Mouse (Mus musculus) liver, embryonic 14.5 days (tissue): ENCODE data around the gene Nhej1. TPM values are rescaled to one million over a fixed set of nuclear protein-coding genes. Genes with fewer than 3 reads are reported as not detected.

Source experiments
- ATAC-seq: fragments of 200-750 bp; cut with Nextera tagmentation; 2 replicates; pipeline ENCODE4 v1.8.0; 2017; ENCODE audit warnings: moderate number of reproducible peaks, mild to moderate bottlenecking, moderate library complexity; ENCODE audit not compliant: insufficient read depth
- DNase-seq, 3 experiments: peaks; one replicate each; pipeline ENCODE4 v3.0.0-alpha.2; 2012 to 2013; ENCODE audit warnings: low read depth in 3 of 3, low spot score in 3 of 3
- H3K27ac ChIP-seq: fragments of 300-500 bp; sonication (generic); 2 replicates; pipeline ENCODE4 v1.5.1; 2014; ENCODE audit warnings: moderate library complexity, mild to moderate bottlenecking, control low read depth, inconsistent platforms
- H3K27me3 ChIP-seq: fragments of 300-500 bp; sonication (generic); 2 replicates; pipeline ENCODE4 v1.6.1; 2014; ENCODE audit warnings: mild to moderate bottlenecking, low read length, moderate library complexity; ENCODE audit not compliant: control insufficient read depth, insufficient read depth
- H3K36me3 ChIP-seq: fragments of 300-500 bp; sonication (generic); replicated peaks from 2 replicates; pipeline ENCODE4 v1.6.1; 2014; ENCODE audit warnings: low read depth; ENCODE audit not compliant: control insufficient read depth, insufficient read depth
- H3K4me1 ChIP-seq, 2 experiments: fragments of 200-500 bp in 1 of 2; fragments of 300-500 bp in 1 of 2; sonication (generic) in 1 of 2; replicated peaks; 2 replicates each; pipeline ENCODE4 v1.6.1; 2012 to 2014; ENCODE audit warnings: antibody characterized with exemption in 1 of 2, inconsistent platforms in 1 of 2, low read length in 1 of 2; ENCODE audit not compliant: control insufficient read depth in 2 of 2, insufficient read depth in 2 of 2
- H3K4me2 ChIP-seq: fragments of 300-500 bp; sonication (generic); 2 replicates; pipeline ENCODE4 v1.6.1; 2014; ENCODE audit warnings: low read depth, mild to moderate bottlenecking, control low read depth, moderate library complexity
- H3K4me3 ChIP-seq, 2 experiments: fragments of 200-500 bp in 1 of 2; fragments of 300-500 bp in 1 of 2; sonication (generic) in 1 of 2; 2 replicates each; pipeline ENCODE4 v1.5.1; 2012 to 2014; ENCODE audit warnings: low read depth in 2 of 2, low read length in 2 of 2, mild to moderate bottlenecking in 2 of 2, control low read depth in 1 of 2, inconsistent platforms in 1 of 2, moderate library complexity in 1 of 2; ENCODE audit not compliant: insufficient read depth in 1 of 2
- H3K9ac ChIP-seq: fragments of 300-500 bp; sonication (generic); replicated peaks from 2 replicates; pipeline ENCODE4 v1.6.1; 2014; ENCODE audit warnings: mild to moderate bottlenecking, control low read depth, moderate library complexity
- H3K9me3 ChIP-seq: fragments of 300-500 bp; sonication (generic); 2 replicates; pipeline ENCODE4 v1.6.1; 2016; ENCODE audit warnings: low read length, mixed read lengths; ENCODE audit not compliant: control insufficient read depth
- CTCF ChIP-seq: IDR thresholded peaks from 2 replicates; pipeline ENCODE4 v1.5.1; 2016; ENCODE audit warnings: antibody characterized with exemption, low read depth, control low read depth
- EP300 ChIP-seq: IDR thresholded peaks from 2 replicates; pipeline ENCODE4 v1.6.1; 2016; ENCODE audit warnings: antibody characterized with exemption, low read depth
- WGBS: fragments of 180-500 bp; shearing (Covaris S2); extraction: QIAGEN DNeasy Blood & Tissue Kit; methylation state at CpG from one replicate; pipeline ENCODE4 v1.1.7; 2014; ENCODE audit not compliant: insufficient replicate concordance; 5-methylcytosine and 5-hydroxymethylcytosine counted together
- polyA plus RNA-seq, 2 experiments: library from polyadenylated mRNA; depleted of rRNA in 1 of 2; stranded (reverse) in 1 of 2; unstranded in 1 of 2; fragments of >200 nt; fragmentation: Nextera tagmentation in 1 of 2; extraction: Ambion mirVana in 1 of 2; gene quantifications; 2 replicates each; pipeline versions ENCODE4 v1.2.1 to v1.2.3; 2012 to 2014

The Nhej1 gene
- polyA plus RNA-seq, 2 experiments = 2.0 to 5.2 TPM

GRCm38 (mm10) chr1:75138448-75138847, 13.4 kb upstream of the Nhej1 start:
- H3K27ac ChIP-seq = peak overlapping the region; percentile 94
- 45% methylated on average over 2 of the region's 2 CpGs for WGBS
- H3K36me3 ChIP-seq = peaks cover 52% of the 10 kb centered on the region
- no peak for ATAC-seq
- H3K4me3 ChIP-seq = peak overlapping the region in 1 of 2 experiments; percentile 27; a peak in 1 of 4 replicates
- peak overlapping the region; percentile 71 for H3K4me2 ChIP-seq
- no peaks in the 10 kb centered on the region for H3K9me3 ChIP-seq
- H3K9ac ChIP-seq = no peak overlapping the region; the same call in 1 of the 2 replicates
- no peak for TF ChIP-seq CTCF
- peak; percentile 64 for TF ChIP-seq EP300
- no peaks in the 10 kb centered on the region for H3K27me3 ChIP-seq
- DNase-seq = peak; percentile 47 to 56 (median 50)
- H3K4me1 ChIP-seq = peaks cover 46 to 58% of the 10 kb centered on the region in 2 experiments

GRCm38 (mm10) chr1:75136730-75137129, 11.7 kb upstream of the Nhej1 start:
- peaks cover 52% of the 10 kb centered on the region for H3K36me3 ChIP-seq
- H3K9ac ChIP-seq = peak overlapping the region; percentile 73
- H3K4me3 ChIP-seq = peak overlapping the region; percentile 25 to 38; a peak in 3 of 4 replicates
- DNase-seq = peak; percentile 73 to 79 (median 75)
- peak; percentile 27 for TF ChIP-seq CTCF
- peak; percentile 93 for TF ChIP-seq EP300
- no peaks in the 10 kb centered on the region for H3K9me3 ChIP-seq
- H3K4me2 ChIP-seq = peak overlapping the region; percentile 71
- H3K27me3 ChIP-seq = no peaks in the 10 kb centered on the region
- peak overlapping the region; percentile 94 for H3K27ac ChIP-seq
- peak; percentile 89 for ATAC-seq
- 6% methylated on average over 3 of the region's 3 CpGs for WGBS
- peaks cover 46 to 55% of the 10 kb centered on the region in 2 experiments for H3K4me1 ChIP-seq

GRCm38 (mm10) chr1:75136293-75136692, 11.3 kb upstream of the Nhej1 start:
- Histone ChIP-seq H3K4me2 (peak overlapping the region; percentile 71), H3K4me1 (peaks cover 46 to 55% of the 10 kb centered on the region in 2 experiments), H3K27ac (peak overlapping the region; percentile 94), H3K4me3 (peak overlapping the region; percentile 25 to 38; a peak in 3 of 4 replicates), H3K27me3 (no peaks in the 10 kb centered on the region), H3K9ac (peak overlapping the region; percentile 73), H3K36me3 (peaks cover 52% of the 10 kb centered on the region), H3K9me3 (no peaks in the 10 kb centered on the region)
- DNase-seq (no peak), ATAC-seq (peak; percentile 74)
- TF ChIP-seq CTCF = no peak
- no peak for TF ChIP-seq EP300
- WGBS = 20% methylated on average over 6 of the region's 6 CpGs

GRCm38 (mm10) chr1:75133421-75134207, 8.6 kb upstream of the Nhej1 start, which contains the start of gene Slc23a3:
Slc23a3 (minus strand) TSS chr1:75133890.
- H3K9ac ChIP-seq = no peak within 1 kb of the TSS; the same call in 1 of the 2 replicates
- H3K4me2 ChIP-seq = peak within 1 kb of the TSS; percentile 11; the same call in 1 of the 2 replicates
- no peaks in the 10 kb centered on the region for H3K27me3 ChIP-seq
- ATAC-seq (no peak), DNase-seq (no peak)
- peaks cover 38% of the 10 kb centered on the region for H3K36me3 ChIP-seq
- WGBS = 52% methylated on average over 12 of the region's 12 CpGs
- no peak within 1 kb of the TSS for H3K4me3 ChIP-seq
- H3K4me1 ChIP-seq = peaks cover 33 to 38% of the 10 kb centered on the region in 2 experiments
- no peak within 1 kb of the TSS for H3K27ac ChIP-seq
- H3K9me3 ChIP-seq = no peaks in the 10 kb centered on the region
- TF ChIP-seq CTCF = no peak
- TF ChIP-seq EP300 = no peak

GRCm38 (mm10) chr1:75128641-75129040, 3.6 kb upstream of the Nhej1 start:
- H3K4me1 ChIP-seq = peaks cover 12 to 15% of the 10 kb centered on the region in 2 experiments
- H3K27me3 ChIP-seq = no peaks in the 10 kb centered on the region
- no peak overlapping the region for H3K9ac ChIP-seq
- no peak for ATAC-seq
- H3K27ac ChIP-seq = no peak overlapping the region
- H3K9me3 ChIP-seq = no peaks in the 10 kb centered on the region
- TF ChIP-seq EP300 = no peak
- no peak for TF ChIP-seq CTCF
- DNase-seq = no peak
- no peak overlapping the region for H3K4me3 ChIP-seq
- H3K36me3 ChIP-seq = no peaks in the 10 kb centered on the region
- WGBS = 59% methylated on average over 3 of the region's 3 CpGs
- H3K4me2 ChIP-seq = no peak overlapping the region
